In genomic region chr9:107697811-107698521, GRCm38 (mm10) we compare ENCODE assay signal across 9 mouse cellular contexts. TPM values are rescaled to one million over a fixed set of nuclear protein-coding genes. Genes with fewer than 3 reads are reported as not detected.
A peak's percentile ranks its signal among the peaks of the same experiment; 100 is the strongest.
DNase-seq lines count a peak whose midpoint lies in the region; ATAC-seq and TF ChIP-seq lines count a peak whose summit lies in the region.
"Had no signal": no experiment of that assay in that cellular context is flagged by ENCODE, and none has a peak within 500 bp of the region (broad histone marks: within the 10 kb centered on the region; RNA-seq: fewer than 3 reads in every experiment).

No protein-coding gene starts in this region.

- peaks cover 19% of the 10 kb centered on the region; the same call in 1 of the 2 replicates for H3K36me3 ChIP-seq in lung, embryonic 14.5 days (ENCODE audit: insufficient read depth)
- H3K36me3 ChIP-seq in forebrain, embryonic 10.5 days (replicated peaks) = peaks cover 63% of the 10 kb centered on the region
- H3K36me3 ChIP-seq in limb, embryonic 10.5 days = peaks cover 96% of the 10 kb centered on the region
- peaks cover 4% of the 10 kb centered on the region for H3K36me3 ChIP-seq in stomach, embryonic 14.5 days (ENCODE audit: control insufficient read depth, insufficient read depth, low read length)

- 22% methylated on average over 14 of the region's 14 CpGs for WGBS in lung, embryonic 14.5 days
- 39% methylated on average over 14 of the region's 14 CpGs for WGBS in lung, adult 2 months
- 8% methylated on average over 14 of the region's 14 CpGs for whole genome bisulfite sequencing in forebrain, embryonic 10.5 days
- 11% methylated on average over 14 of the region's 14 CpGs for WGBS in limb, embryonic 10.5 days
- WGBS in stomach, embryonic 14.5 days = 15% methylated on average over 14 of the region's 14 CpGs

- no peak for TF ChIP-seq POLR2A in lung, adult 2 months (IDR thresholded peaks at IDR 0.05; ENCODE audit: borderline replicate concordance, extremely low read depth, low read depth, low read length)

- no peaks in the 10 kb centered on the region for H3K27me3 ChIP-seq in lung, embryonic 14.5 days (ENCODE audit: insufficient read depth, low read length)
- H3K27me3 ChIP-seq in forebrain, embryonic 10.5 days (ENCODE audit: poor library complexity, severe bottlenecking) = peaks cover 15% of the 10 kb centered on the region; the same call in 1 of the 2 replicates
- H3K27me3 ChIP-seq in limb, embryonic 10.5 days (ENCODE audit: low read depth, poor library complexity, severe bottlenecking) = no peaks in the 10 kb centered on the region
- H3K27me3 ChIP-seq in stomach, embryonic 14.5 days (ENCODE audit: control insufficient read depth, insufficient read depth, low read length) = no peaks in the 10 kb centered on the region

- TF ChIP-seq CTCF in lung, embryonic 14.5 days (IDR thresholded peaks at IDR 0.05; ENCODE audit: low read depth) = no peak
- no peak for TF ChIP-seq CTCF in lung, adult 2 months (IDR thresholded peaks at IDR 0.05; ENCODE audit: insufficient read depth, low read length)

- peak; percentile 40 for ATAC-seq in lung, embryonic 14.5 days (ENCODE audit: insufficient read depth)
- ATAC-seq in stomach, embryonic 14.5 days (ENCODE audit: insufficient number of reproducible peaks, insufficient read depth, low FRiP score, low read depth) = no peak

- peak overlapping the region; percentile 13; the same call in 1 of the 2 replicates for H3K9ac ChIP-seq in lung, embryonic 14.5 days
- H3K9ac ChIP-seq in stomach, embryonic 14.5 days (replicated peaks; ENCODE audit: low read depth, low read length) = no peak overlapping the region

- H3K4me3 ChIP-seq in lung, embryonic 14.5 days (ENCODE audit: low read depth, low read length) = 0 out of 2 replicates have a peak overlapping the region, but pooled peaks have one; percentile 8
- no peak overlapping the region for H3K4me3 ChIP-seq in lung, adult 2 months (replicated peaks; ENCODE audit: extremely low read depth, low read depth, low read length)
- peak overlapping the region; percentile 36 for H3K4me3 ChIP-seq in forebrain, embryonic 10.5 days
- H3K4me3 ChIP-seq in limb, embryonic 10.5 days = peak overlapping the region; percentile 38
- H3K4me3 ChIP-seq in stomach, embryonic 14.5 days (ENCODE audit: low read depth, low read length) = no peak overlapping the region

- H3K27ac ChIP-seq in lung, embryonic 14.5 days (ENCODE audit: low read depth) = peak overlapping the region; percentile 89
- H3K27ac ChIP-seq in forebrain, embryonic 10.5 days = peak overlapping the region; percentile 82
- H3K27ac ChIP-seq in limb, embryonic 10.5 days = peak overlapping the region; percentile 76
- H3K27ac ChIP-seq in stomach, embryonic 14.5 days (ENCODE audit: low read length) = peak overlapping the region; percentile 76; the same call in 1 of the 2 replicates

- peaks cover 73% of the 10 kb centered on the region for H3K4me1 ChIP-seq in lung, embryonic 14.5 days (ENCODE audit: insufficient read depth)
- peaks cover 52% of the 10 kb centered on the region for H3K4me1 ChIP-seq in lung, adult 2 months (ENCODE audit: control insufficient read depth, insufficient read depth, low read length)
- H3K4me1 ChIP-seq in forebrain, embryonic 10.5 days = peaks cover 95% of the 10 kb centered on the region
- H3K4me1 ChIP-seq in limb, embryonic 10.5 days = peaks cover 93% of the 10 kb centered on the region
- H3K4me1 ChIP-seq in stomach, embryonic 14.5 days (ENCODE audit: control insufficient read depth, insufficient read depth, low read length) = peaks cover 87% of the 10 kb centered on the region

- no peaks in the 10 kb centered on the region for H3K9me3 ChIP-seq in lung, embryonic 14.5 days (ENCODE audit: low read depth, low read length)
- no peaks in the 10 kb centered on the region for H3K9me3 ChIP-seq in forebrain, embryonic 10.5 days
- no peaks in the 10 kb centered on the region for H3K9me3 ChIP-seq in limb, embryonic 10.5 days (replicated peaks)
- H3K9me3 ChIP-seq in stomach, embryonic 14.5 days (ENCODE audit: control insufficient read depth, low read depth, low read length) = no peaks in the 10 kb centered on the region

- peak; percentile 84 for DNase-seq in lung, embryonic 14.5 days
- DNase-seq in lung, adult 2 months = no peak
- DNase-seq in forebrain, embryonic 10.5 days (ENCODE audit: extremely low spot score, low spot score) = peak; percentile 59
- no peak for DNase-seq in limb, embryonic 10.5 days (ENCODE audit: low spot score)
- DNase-seq in spleen, postnatal 36 days (ENCODE audit: low spot score in 2 of 2) = no peak
- DNase-seq in left cerebral cortex, adult 8-10 months (ENCODE audit: low spot score in 2 of 2) = no peak
- DNase-seq: left cerebral cortex, postnatal 4 days had no signal

- H3K4me2 ChIP-seq in lung, embryonic 14.5 days = peak overlapping the region; percentile 48
- H3K4me2 ChIP-seq in stomach, embryonic 14.5 days (replicated peaks; ENCODE audit: low read depth, low read length) = peak overlapping the region; percentile 28

RNA-seq across cellular contexts. Expression of gene Sema3f, which starts 12.3 kb away (rescaled TPM):
- polyA plus RNA-seq in lung, embryonic 14.5 days (2014; fragmentation: Nextera tagmentation; extraction: Ambion mirVana) = 16.7 and 22.1 TPM in 2 replicates
- polyA plus RNA-seq in lung, adult 2 months (2012; rRNA removed) = 318 and 413 TPM in 2 replicates
- 10.0 and 11.2 TPM in 2 replicates for polyA plus RNA-seq in forebrain, embryonic 10.5 days (2016; fragmentation: Nextera tagmentation; extraction: Ambion mirVana)
- 31.7 and 33.6 TPM in 2 replicates for polyA plus RNA-seq in limb, embryonic 10.5 days (2016; fragmentation: Nextera tagmentation; extraction: Ambion mirVana)
- 30.2 and 33.2 TPM in 2 replicates for polyA plus RNA-seq in stomach, embryonic 14.5 days (2014; fragmentation: Nextera tagmentation; extraction: Ambion mirVana)
- 10 to 100 TPM; 14.5 to 17.6 (median 16.0) TPM for total RNA-seq in left cerebral cortex, adult 8-10 months (2022)

RNA-seq across cellular contexts. Expression of gene Gnat1, which starts 18.5 kb away (rescaled TPM):
- polyA plus RNA-seq in lung, embryonic 14.5 days (2014; fragmentation: Nextera tagmentation; extraction: Ambion mirVana) = 0.72 and 0.89 TPM in 2 replicates
- 0.09 and 0.20 TPM in 2 replicates for polyA plus RNA-seq in lung, adult 2 months (2012; rRNA removed)
- 3.9 and 4.1 TPM in 2 replicates for polyA plus RNA-seq in forebrain, embryonic 10.5 days (2016; fragmentation: Nextera tagmentation; extraction: Ambion mirVana)
- polyA plus RNA-seq in limb, embryonic 10.5 days (2016; fragmentation: Nextera tagmentation; extraction: Ambion mirVana) = 2.6 and 3.3 TPM in 2 replicates
- polyA plus RNA-seq in stomach, embryonic 14.5 days (2014; fragmentation: Nextera tagmentation; extraction: Ambion mirVana) = 1.8 and 2.4 TPM in 2 replicates
- 1 to 10 TPM in 1 of 4 experiments, under 1 TPM in 3; 0.32 to 1.0 (median 0.62) TPM for total RNA-seq in left cerebral cortex, adult 8-10 months (2022)
- total RNA-seq: gastrocnemius, adult 18-20 months had no signal

RNA-seq across cellular contexts. Expression of gene Slc38a3, which starts 28.6 kb away (rescaled TPM):
- 3.6 and 4.8 TPM in 2 replicates for polyA plus RNA-seq in lung, embryonic 14.5 days (2014; fragmentation: Nextera tagmentation; extraction: Ambion mirVana)
- polyA plus RNA-seq in lung, adult 2 months (2012; rRNA removed) = 1.8 and 16.1 TPM in 2 replicates
- polyA plus RNA-seq in forebrain, embryonic 10.5 days (2016; fragmentation: Nextera tagmentation; extraction: Ambion mirVana) = 8.8 and 9.0 TPM in 2 replicates
- 3.9 and 4.3 TPM in 2 replicates for polyA plus RNA-seq in limb, embryonic 10.5 days (2016; fragmentation: Nextera tagmentation; extraction: Ambion mirVana)
- polyA plus RNA-seq in stomach, embryonic 14.5 days (2014; fragmentation: Nextera tagmentation; extraction: Ambion mirVana) = 3.7 and 7.1 TPM in 2 replicates
- 10 to 100 TPM; 82.5 to 94.5 (median 86.9) TPM for total RNA-seq in left cerebral cortex, adult 8-10 months (2022)

Comparison
In these comparisons a context has a peak if more than half of its experiments do, and no peak if none do; other contexts are left out.
1. DNase-seq: peak in lung, embryonic 14.5 days (single experiment) and forebrain, embryonic 10.5 days (single experiment); none in lung, adult 2 months (single experiment), limb, embryonic 10.5 days (single experiment), spleen, postnatal 36 days (0 of 2) and left cerebral cortex, adult 8-10 months (0 of 2).
2. H3K4me3 ChIP-seq: peak in lung, embryonic 14.5 days (single experiment), forebrain, embryonic 10.5 days (single experiment) and limb, embryonic 10.5 days (single experiment); none in lung, adult 2 months (single experiment) and stomach, embryonic 14.5 days (single experiment).
3. Peak in every context shown above with its lines, with median percentiles within 50 percentile points of each other: H3K27ac ChIP-seq.